ENCODE assay signal across 8 mouse cellular contexts in the genomic region with DNA sequence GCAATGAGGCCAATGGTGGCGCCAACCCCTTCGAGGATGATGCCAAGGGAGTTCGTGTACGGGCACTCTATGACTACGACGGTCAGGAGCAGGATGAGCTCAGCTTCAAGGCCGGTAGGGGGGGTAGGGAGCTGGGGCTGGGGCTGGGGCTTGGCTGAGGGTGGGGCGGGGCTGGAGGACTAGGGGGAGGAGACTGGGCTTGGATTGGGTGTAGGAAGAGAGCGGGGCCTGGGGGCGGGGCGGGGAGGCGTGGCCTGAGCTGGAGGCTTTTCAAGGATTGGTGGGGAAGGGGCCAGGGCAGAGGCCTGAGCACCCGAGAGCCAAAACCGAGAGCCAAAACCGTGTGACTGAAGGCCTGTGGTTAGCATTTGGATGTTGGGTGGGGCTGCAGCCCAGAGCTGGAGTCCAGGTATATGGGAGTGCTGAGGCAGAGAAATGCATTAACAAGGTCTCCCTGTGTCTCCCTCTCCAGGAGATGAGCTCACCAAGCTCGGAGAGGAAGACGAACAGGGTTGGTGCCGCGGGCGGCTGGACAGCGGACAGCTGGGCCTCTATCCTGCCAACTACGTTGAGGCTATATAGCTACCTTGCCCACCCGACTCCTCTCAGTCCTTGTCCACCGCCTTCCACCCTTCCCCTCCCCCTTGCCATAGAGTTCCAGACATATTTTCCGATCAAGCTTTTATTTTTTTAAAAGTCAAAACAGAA. TPM values are rescaled to one million over a fixed set of nuclear protein-coding genes. Genes with fewer than 3 reads are reported as not detected.
DNase-seq lines count a peak whose midpoint lies in the region; ATAC-seq and TF ChIP-seq lines count a peak whose summit lies in the region.

No protein-coding gene starts in this region.

- no peak for TF ChIP-seq EP300 in heart, adult 2 months (IDR thresholded peaks at IDR 0.05; ENCODE audit: insufficient read depth, low read depth, low read length)

- H3K4me3 ChIP-seq in heart, adult 2 months: no peak overlapping the region
- peak overlapping the region; percentile 16; the same call in 1 of the 2 replicates for H3K4me3 ChIP-seq in kidney, adult 2 months (ENCODE audit: insufficient read depth, low read depth, low read length)
- H3K4me3 ChIP-seq in lung, embryonic 16.5 days (ENCODE audit: low read length): peak overlapping the region; percentile 44

- 8% methylated on average over 25 of the region's 25 CpGs for WGBS in heart, adult 2 months
- 7% methylated on average over 24 of the region's 25 CpGs for WGBS in kidney, adult 2 months
- 1% methylated on average over 25 of the region's 25 CpGs for WGBS in lung, embryonic 16.5 days

- H3K4me1 ChIP-seq in heart, adult 2 months (ENCODE audit: control insufficient read depth, insufficient read depth, low read length): no peaks in the 10 kb centered on the region
- no peaks in the 10 kb centered on the region for H3K4me1 ChIP-seq in kidney, adult 2 months (ENCODE audit: control insufficient read depth, insufficient read depth, low read length)
- H3K4me1 ChIP-seq in lung, embryonic 16.5 days (replicated peaks; ENCODE audit: control insufficient read depth, insufficient read depth, low read length): peaks cover 7% of the 10 kb centered on the region

- H3K27ac ChIP-seq in heart, adult 2 months: no peak overlapping the region
- no peak overlapping the region for H3K27ac ChIP-seq in kidney, adult 2 months (ENCODE audit: insufficient read depth, low read depth, low read length)
- no peak overlapping the region for H3K27ac ChIP-seq in lung, embryonic 16.5 days (ENCODE audit: low read length)

- no peak for TF ChIP-seq POLR2A in heart, adult 2 months (IDR thresholded peaks at IDR 0.05; ENCODE audit: insufficient read depth, low read depth, low read length)
- no peak for TF ChIP-seq POLR2A in kidney, adult 2 months (IDR thresholded peaks at IDR 0.05; ENCODE audit: low read depth, low read length)

- H3K27me3 ChIP-seq in heart, adult 2 months (ENCODE audit: control insufficient read depth, insufficient read depth, low read length): no peaks in the 10 kb centered on the region
- H3K27me3 ChIP-seq in kidney, adult 2 months (replicated peaks; ENCODE audit: control insufficient read depth, insufficient read depth, low read length): no peaks in the 10 kb centered on the region
- no peaks in the 10 kb centered on the region; the same call in 1 of the 2 replicates for H3K27me3 ChIP-seq in lung, embryonic 16.5 days (ENCODE audit: control insufficient read depth, insufficient read depth, low read depth, low read length)

- no peaks in the 10 kb centered on the region for H3K36me3 ChIP-seq in heart, adult 2 months (ENCODE audit: control insufficient read depth, insufficient read depth, low read length)
- H3K36me3 ChIP-seq in kidney, adult 2 months (ENCODE audit: control insufficient read depth, insufficient read depth, low read length): no peaks in the 10 kb centered on the region
- H3K36me3 ChIP-seq in lung, embryonic 16.5 days (ENCODE audit: control insufficient read depth, insufficient read depth, low read length): no peaks in the 10 kb centered on the region

- peak; percentile 95 for DNase-seq in left cerebral cortex, postnatal 4 days
- no peak for DNase-seq in left cerebral cortex, postnatal 25 days (ENCODE audit: low spot score in 2 of 2)
- peak; percentile 96 for DNase-seq in embryo, embryonic 10.5 days (ENCODE audit: low spot score)
- DNase-seq in heart, adult 2 months: peak; percentile 40 to 52
- DNase-seq in kidney, adult 2 months: peak; percentile 53
- DNase-seq in retina, postnatal 1 day: peak; percentile 95
- DNase-seq in right cerebral cortex, postnatal 36 days (ENCODE audit: low spot score in 2 of 2): no peak

- no peak for TF ChIP-seq CTCF in heart, adult 2 months (IDR thresholded peaks at IDR 0.05)
- TF ChIP-seq CTCF in kidney, adult 2 months (conservative IDR thresholded peaks at IDR 0.05; ENCODE audit: insufficient read depth, insufficient read length, low read depth, low read length): 0 out of 2 replicates have a peak, but pooled peaks have one; percentile 5

- no peak overlapping the region for H3K9ac ChIP-seq in heart, adult 2 months (ENCODE audit: low read depth, low read length)
- H3K9ac ChIP-seq in lung, embryonic 16.5 days (ENCODE audit: low read length): peak overlapping the region; percentile 52

- H3K79me2 ChIP-seq in heart, adult 2 months (replicated peaks; ENCODE audit: control insufficient read depth, insufficient read depth, low read length): no peaks in the 10 kb centered on the region

- no peaks in the 10 kb centered on the region for H3K9me3 ChIP-seq in lung, embryonic 16.5 days (ENCODE audit: control insufficient read depth, low read length)

- intact Hi-C loops in left cerebral cortex, postnatal 4 days (cut with DNase I): no loop called here
- intact Hi-C loops in left cerebral cortex, postnatal 25 days (cut with DNase I): no loop called here
- intact Hi-C loops in heart, adult 2 months (cut with DNase I): no loop called here

- peak; percentile 94 for ATAC-seq in lung, embryonic 16.5 days (ENCODE audit: low read depth)

- peak overlapping the region; percentile 66 for H3K4me2 ChIP-seq in lung, embryonic 16.5 days (ENCODE audit: low read depth, low read length)

RNA-seq across cellular contexts. Expression of a gene that starts 20.6 kb away (rescaled TPM):
- 1 to 10 TPM; 2.8 to 5.8 TPM for total RNA-seq in left cerebral cortex, postnatal 4 days (2021)
- under 1 TPM in 1 of 2 experiments, not detected in 1; 0.21 TPM for total RNA-seq in left cerebral cortex, postnatal 25 days (2021)
- not detected for total RNA-seq in heart, adult 2 months (2021)
- 0.09 and 0.21 TPM in 2 replicates for polyA plus RNA-seq in heart, adult 2 months (2012; rRNA removed)
- polyA plus RNA-seq in kidney, adult 2 months (2012; rRNA removed): 0.09 and 0.45 TPM in 2 replicates
- polyA plus RNA-seq in lung, embryonic 16.5 days (2015; fragmentation: Nextera tagmentation; extraction: Ambion mirVana): 2.4 and 2.6 TPM in 2 replicates

RNA-seq across cellular contexts. Expression of a gene that starts 52.8 kb away (rescaled TPM):
- total RNA-seq in left cerebral cortex, postnatal 4 days (2021): 10 to 100 TPM; 66.7 to 77.1 TPM
- total RNA-seq in left cerebral cortex, postnatal 25 days (2021): 100 to 1,000 TPM; 428 to 433 TPM
- under 1 TPM; 0.44 to 0.45 TPM for total RNA-seq in heart, adult 2 months (2021)
- 0.29 and 0.61 TPM in 2 replicates for polyA plus RNA-seq in heart, adult 2 months (2012; rRNA removed)
- 0.58 and 1.3 TPM in 2 replicates for polyA plus RNA-seq in kidney, adult 2 months (2012; rRNA removed)
- 0.88 and 1.9 TPM in 2 replicates for polyA plus RNA-seq in lung, embryonic 16.5 days (2015; fragmentation: Nextera tagmentation; extraction: Ambion mirVana)

Comparison
In these comparisons a context has a peak if more than half of its experiments do, and no peak if none do; other contexts are left out.
1. DNase-seq: peak in left cerebral cortex, postnatal 4 days (single experiment), embryo, embryonic 10.5 days (single experiment), heart, adult 2 months (2 of 2), kidney, adult 2 months (single experiment) and retina, postnatal 1 day (single experiment); none in left cerebral cortex, postnatal 25 days (0 of 2) and right cerebral cortex, postnatal 36 days (0 of 2).
2. RNA of a gene that starts 52.8 kb away (total RNA-seq): 428 to 433 TPM in left cerebral cortex, postnatal 25 days and 66.7 to 77.1 TPM in left cerebral cortex, postnatal 4 days; 0.44 to 0.45 TPM in heart, adult 2 months; every median in the first group is over 10 times any median in the second.